Mouse (Mus musculus): ENCODE data around the gene Gm38431. TPM values are rescaled to one million over a fixed set of nuclear protein-coding genes. Genes with fewer than 3 reads are reported as not detected.

Gene Gm38431
- total RNA-seq, 2 experiments from 2014 or later, result 4.0 to 64.5 TPM

GRCm38 (mm10) chr9:21022288-21022687, 69.5 kb downstream of the Gm38431 start:
- no peak for ATAC-seq (replicated peaks; ENCODE audit: poor library complexity)

GRCm38 (mm10) chr9:21021363-21021762, 70.4 kb downstream of the Gm38431 start:
- ATAC-seq (replicated peaks; ENCODE audit: poor library complexity), result no peak

GRCm38 (mm10) chr9:21018600-21018999, 73.2 kb downstream of the Gm38431 start:
- no peak for ATAC-seq (replicated peaks; ENCODE audit: poor library complexity)

Other genes starting within 250 kb of the Gm38431 start
- gene A230050P20Rik, start 223.4 kb downstream of the Gm38431 start, total RNA-seq (2015), result 11.8 and 16.3 TPM in 2 replicates
- gene A230050P20Rik, start 223.4 kb downstream of the Gm38431 start, total RNA-seq (2017), result 18.1 and 24.1 TPM in 2 replicates
- gene Angptl6, start 212.3 kb downstream of the Gm38431 start, total RNA-seq (2015), result 0.73 and 0.81 TPM in 2 replicates
- 0.54 and 0.87 TPM in 2 replicates for gene Angptl6, start 212.3 kb downstream of the Gm38431 start, total RNA-seq (2017)
- gene Ppan, start 203.8 kb downstream of the Gm38431 start, total RNA-seq (2015), result 46.8 and 49.6 TPM in 2 replicates
- gene Ppan, start 203.8 kb downstream of the Gm38431 start, total RNA-seq (2017), result 147 and 151 TPM in 2 replicates
- 211 and 217 TPM in 2 replicates for gene Eif3g, start 193.4 kb downstream of the Gm38431 start, total RNA-seq (2015)
- gene Eif3g, start 193.4 kb downstream of the Gm38431 start, total RNA-seq (2017), result 234 and 248 TPM in 2 replicates
- 109 and 114 TPM in 2 replicates for gene Dnmt1, start 132.1 kb downstream of the Gm38431 start, total RNA-seq (2015)
- 222 and 314 TPM in 2 replicates for gene Dnmt1, start 132.1 kb downstream of the Gm38431 start, total RNA-seq (2017)
- gene S1pr2, start 115.2 kb downstream of the Gm38431 start, total RNA-seq (2015), result 4.7 and 5.2 TPM in 2 replicates
- 1.8 and 2.5 TPM in 2 replicates for gene S1pr2, start 115.2 kb downstream of the Gm38431 start, total RNA-seq (2017)
- gene Mrpl4, start 89.3 kb downstream of the Gm38431 start, total RNA-seq (2015), result 42.0 and 48.1 TPM in 2 replicates
- 44.1 and 50.7 TPM in 2 replicates for gene Mrpl4, start 89.3 kb downstream of the Gm38431 start, total RNA-seq (2017)
- gene Icam1, start 76.0 kb downstream of the Gm38431 start, total RNA-seq (2015), result 5.3 and 6.9 TPM in 2 replicates
- 9.2 and 9.8 TPM in 2 replicates for gene Icam1, start 76.0 kb downstream of the Gm38431 start, total RNA-seq (2017)
- 4.5 and 7.8 TPM in 2 replicates for gene Icam4, start 62.6 kb downstream of the Gm38431 start, total RNA-seq (2015)
- gene Icam4, start 62.6 kb downstream of the Gm38431 start, total RNA-seq (2017), result 3.7 and 4.0 TPM in 2 replicates
- gene Icam5, start 59.9 kb downstream of the Gm38431 start, total RNA-seq (2015), result not detected in 2 replicates
- 0.21 and 0.24 TPM in 2 replicates for gene Icam5, start 59.9 kb downstream of the Gm38431 start, total RNA-seq (2017)
- 1.6 TPM in 1 of 2 replicates, not detected in the other for gene Zglp1, start 24.9 kb downstream of the Gm38431 start, total RNA-seq (2015)
- 0.96 TPM in 1 of 2 replicates, not detected in the other for gene Zglp1, start 24.9 kb downstream of the Gm38431 start, total RNA-seq (2017)
- gene Gm49373, start 18.9 kb downstream of the Gm38431 start, total RNA-seq (2015), result 1.0 and 1.9 TPM in 2 replicates
- not detected in 2 replicates for gene Gm49373, start 18.9 kb downstream of the Gm38431 start, total RNA-seq (2017)
- gene Fdx1l, start 18.4 kb downstream of the Gm38431 start, total RNA-seq (2015), result 20.5 and 25.2 TPM in 2 replicates
- 41.5 and 64.8 TPM in 2 replicates for gene Fdx1l, start 18.4 kb downstream of the Gm38431 start, total RNA-seq (2017)
- 48.4 and 60.3 TPM in 2 replicates for gene Raver1, start within 50 bp of the Gm38431 start, total RNA-seq (2015)
- 28.4 and 30.0 TPM in 2 replicates for gene Raver1, start within 50 bp of the Gm38431 start, total RNA-seq (2017)
- gene Tyk2, start 39.2 kb upstream of the Gm38431 start, total RNA-seq (2015), result 12.0 and 12.5 TPM in 2 replicates
- 16.7 and 17.9 TPM in 2 replicates for gene Tyk2, start 39.2 kb upstream of the Gm38431 start, total RNA-seq (2017)
- 69.7 and 72.1 TPM in 2 replicates for gene Cdc37, start 58.0 kb upstream of the Gm38431 start, total RNA-seq (2015)
- 283 and 351 TPM in 2 replicates for gene Cdc37, start 58.0 kb upstream of the Gm38431 start, total RNA-seq (2017)
- 11.8 and 15.2 TPM in 2 replicates for gene Pde4a, start 73.7 kb upstream of the Gm38431 start, total RNA-seq (2015)
- gene Pde4a, start 73.7 kb upstream of the Gm38431 start, total RNA-seq (2017), result 4.0 and 5.0 TPM in 2 replicates
- 17.2 and 18.3 TPM in 2 replicates for gene Keap1, start 147.4 kb upstream of the Gm38431 start, total RNA-seq (2015)
- gene Keap1, start 147.4 kb upstream of the Gm38431 start, total RNA-seq (2017), result 35.3 and 38.4 TPM in 2 replicates
- 0.10 TPM in 1 of 2 replicates, not detected in the other for gene S1pr5, start 156.4 kb upstream of the Gm38431 start, total RNA-seq (2015)
- gene S1pr5, start 156.4 kb upstream of the Gm38431 start, total RNA-seq (2017), result 0.29 TPM in 1 of 2 replicates, not detected in the other
- 3.9 and 5.0 TPM in 2 replicates for gene Atg4d, start 173.3 kb upstream of the Gm38431 start, total RNA-seq (2015)
- gene Atg4d, start 173.3 kb upstream of the Gm38431 start, total RNA-seq (2017), result 6.1 and 7.0 TPM in 2 replicates
- gene Kri1, start 196.0 kb upstream of the Gm38431 start, total RNA-seq (2015), result 33.8 and 38.8 TPM in 2 replicates
- gene Kri1, start 196.0 kb upstream of the Gm38431 start, total RNA-seq (2017), result 83.1 and 87.6 TPM in 2 replicates
- 24.1 and 24.3 TPM in 2 replicates for gene Cdkn2d, start 199.4 kb upstream of the Gm38431 start, total RNA-seq (2015)
- gene Cdkn2d, start 199.4 kb upstream of the Gm38431 start, total RNA-seq (2017), result 11.2 and 16.1 TPM in 2 replicates
- gene Ap1m2, start 220.3 kb upstream of the Gm38431 start, total RNA-seq (2015), result 0.32 and 0.57 TPM in 2 replicates
- 0.44 and 2.8 TPM in 2 replicates for gene Ap1m2, start 220.3 kb upstream of the Gm38431 start, total RNA-seq (2017)
- gene Slc44a2, start 228.7 kb upstream of the Gm38431 start, total RNA-seq (2015), result 80.9 and 85.5 TPM in 2 replicates
- 66.8 and 68.2 TPM in 2 replicates for gene Slc44a2, start 228.7 kb upstream of the Gm38431 start, total RNA-seq (2017)